Mouse (Mus musculus) forebrain, embryonic 15.5 days (tissue): ENCODE measurements at regions not wholly inside any gene's neighbourhood (a gene's known extent, or its start where the extent isn't known, plus 50 kb on each side); places are given as distances from the start of the nearest gene placed in this dataset.

ENCODE experiments used
- ATAC-seq: fragments of 200-750 bp; cut with Nextera tagmentation; replicated peaks from 2 replicates; pipeline ENCODE4 v1.8.0; 2017; ENCODE audit warnings: mild to moderate bottlenecking, moderate TSS enrichment, moderate library complexity
- H3K27ac ChIP-seq: fragments of 300-500 bp; sonication (generic); replicated peaks from 2 replicates; pipeline ENCODE4 v1.5.1; 2015; ENCODE audit warnings: mild to moderate bottlenecking, inconsistent platforms
- H3K27me3 ChIP-seq: fragments of 300-500 bp; sonication (generic); 2 replicates; pipeline ENCODE4 v1.6.1; 2015; ENCODE audit warnings: inconsistent platforms
- H3K36me3 ChIP-seq: fragments of 300-500 bp; sonication (generic); 2 replicates; pipeline ENCODE4 v1.6.1; 2015; ENCODE audit warnings: mild to moderate bottlenecking, inconsistent platforms
- H3K4me1 ChIP-seq: fragments of 300-500 bp; sonication (generic); 2 replicates; pipeline ENCODE4 v1.6.1; 2015; ENCODE audit warnings: inconsistent platforms
- H3K4me2 ChIP-seq: fragments of 300-500 bp; sonication (generic); replicated peaks from 2 replicates; pipeline ENCODE4 v1.6.1; 2015; ENCODE audit warnings: mild to moderate bottlenecking, inconsistent platforms
- H3K4me3 ChIP-seq: fragments of 300-500 bp; sonication (generic); 2 replicates; pipeline ENCODE4 v1.5.1; 2015; ENCODE audit warnings: mild to moderate bottlenecking, inconsistent platforms
- H3K9ac ChIP-seq: fragments of 300-500 bp; sonication (generic); replicated peaks from 2 replicates; pipeline ENCODE4 v1.6.1; 2015; ENCODE audit warnings: mild to moderate bottlenecking, inconsistent platforms
- H3K9me3 ChIP-seq: fragments of 300-500 bp; sonication (generic); 2 replicates; pipeline ENCODE4 v1.6.1; 2016; ENCODE audit warnings: inconsistent platforms
- WGBS: fragments of 180-500 bp; shearing (Covaris S2); methylation state at CpG from one replicate; pipeline ENCODE4 v1.1.7; 2015; ENCODE audit warnings: mixed read lengths; 5-methylcytosine and 5-hydroxymethylcytosine counted together

GRCm38 (mm10) chr13:117334125-117334524 lies 113.2 kb upstream of the Gm17509 start:
- H3K9me3 ChIP-seq, result no peaks in the 10 kb centered on the region
- H3K27me3 ChIP-seq, result no peaks in the 10 kb centered on the region
- no peak overlapping the region for H3K4me2 ChIP-seq
- no peak overlapping the region for H3K4me3 ChIP-seq
- H3K4me1 ChIP-seq, result no peaks in the 10 kb centered on the region
- no peak overlapping the region for H3K27ac ChIP-seq
- no peak overlapping the region for H3K9ac ChIP-seq
- WGBS, result 26% methylated on average over 1 of the region's 1 CpGs
- ATAC-seq, result no peak
- no peaks in the 10 kb centered on the region for H3K36me3 ChIP-seq

DNA sequence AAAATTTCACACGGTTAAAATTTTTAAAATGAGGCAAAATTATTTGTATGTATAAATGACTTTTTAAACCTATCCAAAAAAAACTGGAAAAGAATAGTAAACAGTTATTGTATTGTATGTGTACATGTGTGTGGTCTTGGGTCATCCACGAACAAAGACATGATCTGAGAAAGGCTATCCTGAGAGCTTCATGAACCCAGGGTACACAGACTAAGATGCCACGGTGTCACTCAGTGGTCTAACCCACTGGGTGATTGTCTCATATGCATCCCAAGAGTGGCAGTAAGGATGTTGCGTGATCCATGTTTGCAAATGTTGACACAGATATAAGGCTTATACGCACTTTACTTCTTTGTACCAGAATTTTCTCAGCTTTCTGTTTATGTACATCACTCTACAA lies 113.7 kb upstream of the Gm17509 start:
- Histone ChIP-seq H3K9me3 (no peaks in the 10 kb centered on the region), H3K4me1 (no peaks in the 10 kb centered on the region), H3K4me2 (no peak overlapping the region), H3K36me3 (no peaks in the 10 kb centered on the region), H3K27me3 (no peaks in the 10 kb centered on the region), H3K9ac (no peak overlapping the region), H3K4me3 (no peak overlapping the region), H3K27ac (no peak overlapping the region)
- no peak for ATAC-seq
- 87% methylated on average over 5 of the region's 5 CpGs for WGBS

- Histone ChIP-seq H3K36me3 (no peaks in the 10 kb centered on the region), H3K4me2 (no peak overlapping the region), H3K27ac (no peak overlapping the region), H3K9ac (no peak overlapping the region), H3K4me1 (no peaks in the 10 kb centered on the region), H3K27me3 (no peaks in the 10 kb centered on the region), H3K9me3 (no peaks in the 10 kb centered on the region), H3K4me3 (no peak overlapping the region)
- no peak for ATAC-seq
- WGBS, result 76% methylated on average over 4 of the region's 4 CpGs
Observed at GRCm38 (mm10) chr13:117381086-117381595, 160.3 kb upstream of the Gm17509 start.

DNA sequence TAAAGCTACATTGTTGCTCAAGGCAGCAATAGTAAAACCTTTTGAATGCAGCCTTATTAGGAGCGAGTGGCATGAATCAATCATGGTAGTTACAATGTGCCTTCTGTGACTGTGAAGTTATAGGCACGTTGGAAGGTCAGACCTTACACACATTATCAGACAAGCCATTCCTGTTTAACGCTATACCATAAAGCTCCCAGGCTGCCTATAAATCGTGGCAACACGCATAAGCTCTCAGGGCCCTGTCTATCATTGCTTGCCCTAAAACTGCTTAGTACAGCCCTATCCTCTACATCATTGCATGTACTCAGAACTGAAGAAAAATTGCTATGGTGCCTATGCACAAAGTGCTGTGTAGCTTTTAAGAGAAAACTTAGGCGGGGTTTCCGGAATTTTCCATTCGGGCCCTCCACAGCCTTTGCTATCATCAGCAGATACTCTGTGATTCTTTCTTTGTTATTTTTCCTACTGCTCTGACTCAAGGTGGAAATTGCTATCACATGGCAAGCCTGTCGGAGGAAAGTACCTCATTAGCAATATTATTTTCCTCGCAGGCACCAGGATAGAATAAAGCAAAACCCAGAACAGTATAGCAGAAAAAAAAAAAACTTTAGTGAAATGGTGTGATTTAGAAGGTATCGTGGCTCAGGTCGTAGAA lies 162.7 kb upstream of the Gm17509 start:
- Histone ChIP-seq H3K4me2 (no peak overlapping the region), H3K27me3 (no peaks in the 10 kb centered on the region), H3K36me3 (no peaks in the 10 kb centered on the region), H3K9me3 (no peaks in the 10 kb centered on the region), H3K27ac (no peak overlapping the region), H3K4me1 (no peaks in the 10 kb centered on the region), H3K9ac (no peak overlapping the region), H3K4me3 (no peak overlapping the region)
- no peak for ATAC-seq
- 85% methylated on average over 12 of the region's 12 CpGs for WGBS

GRCm38 (mm10) chr13:117390287-117390686 lies 169.4 kb upstream of the Gm17509 start:
- ATAC-seq, result no peak
- Histone ChIP-seq H3K27me3 (no peaks in the 10 kb centered on the region), H3K4me2 (no peak overlapping the region)

DNA sequence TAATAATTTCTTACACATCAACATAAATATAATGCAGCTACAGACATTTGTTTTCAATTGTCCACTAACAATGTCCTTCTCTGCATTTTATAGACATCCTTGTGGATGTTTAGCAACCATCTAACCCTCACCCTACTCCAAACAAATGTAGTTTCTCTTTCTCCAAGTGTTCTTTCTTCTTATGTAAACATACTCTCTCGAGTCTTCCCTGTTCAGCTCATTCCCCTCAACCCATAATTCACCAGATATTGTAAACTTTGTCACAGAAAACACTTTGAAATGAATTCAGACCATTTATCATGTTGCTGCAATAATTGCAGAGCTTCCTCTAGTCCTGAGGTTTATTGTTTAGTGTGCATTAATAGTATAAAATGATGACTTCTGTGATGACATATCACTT lies 172.6 kb upstream of the Gm17509 start:
- Histone ChIP-seq H3K36me3 (no peaks in the 10 kb centered on the region), H3K27ac (no peak overlapping the region), H3K4me1 (no peaks in the 10 kb centered on the region), H3K9me3 (no peaks in the 10 kb centered on the region), H3K4me3 (no peak overlapping the region), H3K27me3 (no peaks in the 10 kb centered on the region), H3K4me2 (no peak overlapping the region), H3K9ac (no peak overlapping the region)
- ATAC-seq, result no peak
- WGBS, result 77% methylated on average over 1 of the region's 1 CpGs

More at GRCm38 (mm10) chr13:117390287-117390686, 169.4 kb upstream of the Gm17509 start:
- no peak overlapping the region for H3K27ac ChIP-seq
- H3K4me1 ChIP-seq, result no peaks in the 10 kb centered on the region
- no peaks in the 10 kb centered on the region for H3K36me3 ChIP-seq
- H3K4me3 ChIP-seq, result no peak overlapping the region
- H3K9me3 ChIP-seq, result no peaks in the 10 kb centered on the region
- no peak overlapping the region for H3K9ac ChIP-seq

- H3K4me1 ChIP-seq, result no peaks in the 10 kb centered on the region
- H3K9ac ChIP-seq, result no peak overlapping the region
- ATAC-seq, result no peak
- H3K4me3 ChIP-seq, result no peak overlapping the region
- no peaks in the 10 kb centered on the region for H3K36me3 ChIP-seq
- no peak overlapping the region for H3K4me2 ChIP-seq
- no peak overlapping the region for H3K27ac ChIP-seq
- no peaks in the 10 kb centered on the region for H3K9me3 ChIP-seq
- WGBS, result 88% methylated on average over 4 of the region's 4 CpGs
- H3K27me3 ChIP-seq, result no peaks in the 10 kb centered on the region
Observed at GRCm38 (mm10) chr13:117401245-117401644, 180.4 kb upstream of the Gm17509 start.

DNA sequence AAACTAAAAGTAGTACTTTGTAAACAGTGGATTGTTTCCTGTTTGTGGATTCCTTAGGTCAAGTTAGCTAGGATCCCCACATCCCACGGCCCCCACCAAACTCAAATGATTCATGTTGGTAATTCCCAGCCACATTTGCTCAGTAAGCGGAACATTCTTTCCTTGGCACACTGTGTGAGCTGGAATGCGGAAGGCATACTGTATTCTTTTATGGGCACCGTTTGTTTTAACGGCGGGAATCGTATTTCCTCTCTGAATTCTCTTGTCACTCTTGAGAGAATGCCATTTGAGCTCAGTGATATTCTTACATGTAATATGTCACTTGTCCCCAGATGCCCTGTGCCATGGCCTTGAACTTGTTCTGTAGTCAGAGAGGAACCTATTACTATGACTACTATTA lies 189.1 kb upstream of the Gm17509 start:
- H3K27me3 ChIP-seq, result no peaks in the 10 kb centered on the region
- no peak overlapping the region for H3K27ac ChIP-seq
- no peaks in the 10 kb centered on the region for H3K4me1 ChIP-seq
- H3K4me2 ChIP-seq, result no peak overlapping the region
- no peaks in the 10 kb centered on the region for H3K9me3 ChIP-seq
- H3K9ac ChIP-seq, result no peak overlapping the region
- H3K36me3 ChIP-seq, result no peaks in the 10 kb centered on the region
- WGBS, result 79% methylated on average over 7 of the region's 7 CpGs
- ATAC-seq, result no peak
- H3K4me3 ChIP-seq, result no peak overlapping the region

DNA sequence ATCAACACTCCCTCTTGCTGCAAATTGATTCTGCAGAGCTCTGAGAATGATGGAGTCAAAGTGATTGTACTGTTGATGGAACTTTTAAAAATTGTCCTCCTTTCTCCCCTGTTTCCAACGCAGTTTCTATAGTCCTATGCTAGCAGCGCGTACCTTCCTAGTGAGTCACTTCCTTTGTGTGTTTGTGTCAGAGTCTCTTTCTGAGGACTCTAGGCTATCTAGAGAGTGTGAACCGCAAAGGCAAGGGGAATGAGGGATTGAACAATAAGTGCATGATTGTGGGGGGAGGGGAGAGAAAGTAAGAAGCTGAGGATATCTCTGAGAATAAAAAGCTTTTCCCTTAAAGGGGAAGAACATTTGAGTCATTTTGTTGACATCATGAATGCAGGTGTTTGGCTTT lies 188.5 kb upstream of the Hcn1 start:
- Histone ChIP-seq H3K4me2 (no peak overlapping the region), H3K9me3 (no peaks in the 10 kb centered on the region), H3K36me3 (no peaks in the 10 kb centered on the region), H3K4me1 (no peaks in the 10 kb centered on the region), H3K9ac (no peak overlapping the region), H3K27ac (no peak overlapping the region), H3K27me3 (no peaks in the 10 kb centered on the region), H3K4me3 (no peak overlapping the region)
- WGBS, result 85% methylated on average over 4 of the region's 4 CpGs
- ATAC-seq, result no peak

GRCm38 (mm10) chr13:117423558-117423957 lies 178.6 kb upstream of the Hcn1 start:
- H3K27ac ChIP-seq, result no peak overlapping the region
- H3K4me2 ChIP-seq, result no peak overlapping the region
- H3K27me3 ChIP-seq, result no peaks in the 10 kb centered on the region
- no peak overlapping the region for H3K9ac ChIP-seq
- H3K9me3 ChIP-seq, result no peaks in the 10 kb centered on the region
- no peak for ATAC-seq
- no peak overlapping the region for H3K4me3 ChIP-seq
- WGBS, result 91% methylated on average over 4 of the region's 4 CpGs
- H3K4me1 ChIP-seq, result no peaks in the 10 kb centered on the region
- no peaks in the 10 kb centered on the region for H3K36me3 ChIP-seq

GRCm38 (mm10) chr13:117425015-117425414 lies 177.1 kb upstream of the Hcn1 start:
- no peak for ATAC-seq
- Histone ChIP-seq H3K4me2 (no peak overlapping the region), H3K27me3 (no peaks in the 10 kb centered on the region), H3K4me3 (no peak overlapping the region), H3K27ac (no peak overlapping the region), H3K36me3 (no peaks in the 10 kb centered on the region), H3K9ac (no peak overlapping the region), H3K4me1 (no peaks in the 10 kb centered on the region), H3K9me3 (no peaks in the 10 kb centered on the region)
- WGBS, result 81% methylated on average over 1 of the region's 1 CpGs

- WGBS, result 78% methylated on average over 3 of the region's 3 CpGs
- Histone ChIP-seq H3K27ac (no peak overlapping the region), H3K27me3 (no peaks in the 10 kb centered on the region), H3K36me3 (no peaks in the 10 kb centered on the region), H3K9me3 (no peaks in the 10 kb centered on the region), H3K9ac (no peak overlapping the region), H3K4me2 (no peak overlapping the region), H3K4me3 (no peak overlapping the region), H3K4me1 (no peaks in the 10 kb centered on the region)
- ATAC-seq, result no peak
Observed at GRCm38 (mm10) chr13:117467407-117467806, 134.7 kb upstream of the Hcn1 start.

DNA sequence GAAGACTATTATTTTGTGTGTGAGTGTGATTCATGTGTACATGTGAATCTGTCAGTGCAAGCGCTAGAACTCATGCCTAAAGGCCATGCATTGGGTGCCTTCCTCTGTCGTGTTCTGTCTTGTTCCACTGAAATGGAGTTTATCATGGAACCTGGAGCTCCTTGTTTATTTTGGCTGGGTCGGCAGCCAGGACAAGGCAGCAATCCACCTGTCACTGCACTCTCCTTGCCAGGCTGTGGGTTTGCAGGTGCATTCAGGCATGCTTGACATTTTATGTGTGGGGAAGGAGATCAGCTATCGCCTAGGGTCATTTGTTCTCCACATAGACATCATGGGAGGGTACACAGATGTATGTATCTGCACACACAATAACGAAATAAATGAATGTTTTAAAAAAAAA lies 129.4 kb upstream of the Hcn1 start:
- Histone ChIP-seq H3K4me3 (no peak overlapping the region), H3K9me3 (no peaks in the 10 kb centered on the region), H3K4me1 (no peaks in the 10 kb centered on the region), H3K9ac (no peak overlapping the region), H3K27me3 (no peaks in the 10 kb centered on the region), H3K27ac (no peak overlapping the region), H3K36me3 (no peaks in the 10 kb centered on the region), H3K4me2 (no peak overlapping the region)
- ATAC-seq, result no peak
- 85% methylated on average over 5 of the region's 5 CpGs for WGBS
